Mouse (Mus musculus) layer of hippocampus, adult 9-11 months (tissue): ENCODE measurements at regions not wholly inside any gene's neighbourhood (a gene's known extent, or its start where the extent isn't known, plus 50 kb on each side); places are given as distances from the start of the nearest gene placed in this dataset.

ENCODE experiments used
- DNase-seq: peaks from one replicate; pipeline ENCODE4 v3.0.0; 2022

DNA sequence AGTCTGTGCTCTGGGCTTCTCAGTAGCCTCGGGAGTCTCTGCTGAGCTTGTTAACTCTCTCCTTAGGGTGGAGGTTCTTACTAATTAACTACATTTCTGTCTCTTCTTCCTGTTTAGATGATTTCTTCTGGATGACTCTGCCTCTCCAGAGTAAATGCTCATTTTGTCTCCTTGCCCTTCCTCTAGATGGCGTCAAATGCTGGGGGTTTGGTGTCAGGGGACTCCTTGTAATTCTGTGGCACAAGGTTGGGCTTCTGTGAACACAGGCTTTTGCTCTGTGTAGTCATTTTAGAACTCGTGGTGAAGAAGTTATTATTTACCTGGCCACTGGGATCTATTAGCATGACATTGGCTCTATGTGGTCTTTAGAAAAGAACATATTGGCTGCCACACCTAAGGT lies 298.4 kb downstream of the Ndfip2 start:
- DNase-seq: no peak

DNA sequence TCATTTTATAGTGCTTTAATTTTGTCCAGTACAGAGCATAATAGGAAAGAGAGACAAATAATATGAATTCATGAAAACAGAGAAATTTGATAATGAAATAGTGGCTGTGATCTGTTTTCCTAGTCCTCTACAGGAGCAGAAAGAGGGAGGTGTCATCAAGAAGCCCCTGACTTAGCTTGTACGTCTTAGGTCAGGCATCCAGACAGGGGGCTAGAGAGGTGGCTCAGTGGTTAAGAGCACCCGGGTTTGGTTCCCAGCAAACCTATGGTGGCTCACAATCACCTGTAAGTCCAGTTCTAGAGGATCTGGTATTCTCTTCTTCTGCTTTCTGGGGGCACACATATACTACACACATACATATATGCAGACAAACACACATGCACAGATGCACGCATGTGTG lies 285.7 kb downstream of the Ndfip2 start:
- DNase-seq: no peak

DNA sequence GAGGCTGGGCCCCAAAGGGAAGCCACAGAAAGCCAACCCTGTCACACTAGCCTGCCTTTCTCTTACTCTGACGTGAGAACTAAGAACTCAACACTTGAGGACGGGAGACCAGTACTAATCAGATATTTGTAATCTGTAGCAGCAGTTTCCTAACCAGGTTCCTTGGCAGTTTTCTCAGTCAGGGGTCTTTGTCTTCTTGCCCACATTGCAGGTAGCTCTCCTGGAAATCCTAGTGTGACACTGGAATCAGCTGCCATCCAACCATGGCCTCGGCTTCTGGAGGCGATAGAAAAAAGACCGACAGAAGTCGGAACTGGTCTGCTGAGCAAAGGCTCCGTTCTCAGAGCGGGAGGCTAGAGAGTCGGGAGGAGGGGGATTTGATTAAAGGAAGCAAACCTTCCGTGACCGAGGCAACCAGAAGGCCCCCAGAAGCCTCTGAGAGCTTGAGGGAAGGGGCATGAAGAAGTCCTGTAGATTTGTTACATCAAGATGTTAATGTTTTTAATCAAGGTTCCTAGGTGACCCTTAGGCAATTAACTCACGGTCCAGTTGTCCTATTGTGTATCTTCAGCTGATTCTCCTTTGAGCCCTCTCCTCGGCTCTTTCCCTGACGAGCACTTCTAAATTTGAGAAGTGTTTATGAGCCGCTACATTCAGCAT lies 284.2 kb downstream of the Ndfip2 start:
- DNase-seq: no peak

DNA sequence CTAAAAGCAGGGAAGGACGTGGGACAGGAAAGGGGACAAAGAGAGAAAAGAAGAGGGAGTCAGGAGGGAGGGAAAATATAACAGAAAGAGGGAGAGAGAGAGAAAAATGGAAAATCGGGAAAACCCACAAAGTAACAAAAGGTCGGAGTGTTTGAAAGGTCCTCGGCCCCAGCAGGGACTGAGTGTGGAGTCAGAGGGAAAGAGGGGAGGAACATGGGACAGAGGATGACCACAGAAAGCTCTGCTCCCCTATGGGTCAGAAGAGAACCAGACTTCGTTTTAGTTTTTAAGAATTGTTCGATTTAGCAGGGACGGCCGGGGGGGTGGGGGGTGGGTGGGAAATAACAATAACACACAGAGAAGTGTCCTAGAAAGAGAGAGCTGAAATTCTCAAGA lies 283.7 kb downstream of the Ndfip2 start:
- DNase-seq: no peak

DNA sequence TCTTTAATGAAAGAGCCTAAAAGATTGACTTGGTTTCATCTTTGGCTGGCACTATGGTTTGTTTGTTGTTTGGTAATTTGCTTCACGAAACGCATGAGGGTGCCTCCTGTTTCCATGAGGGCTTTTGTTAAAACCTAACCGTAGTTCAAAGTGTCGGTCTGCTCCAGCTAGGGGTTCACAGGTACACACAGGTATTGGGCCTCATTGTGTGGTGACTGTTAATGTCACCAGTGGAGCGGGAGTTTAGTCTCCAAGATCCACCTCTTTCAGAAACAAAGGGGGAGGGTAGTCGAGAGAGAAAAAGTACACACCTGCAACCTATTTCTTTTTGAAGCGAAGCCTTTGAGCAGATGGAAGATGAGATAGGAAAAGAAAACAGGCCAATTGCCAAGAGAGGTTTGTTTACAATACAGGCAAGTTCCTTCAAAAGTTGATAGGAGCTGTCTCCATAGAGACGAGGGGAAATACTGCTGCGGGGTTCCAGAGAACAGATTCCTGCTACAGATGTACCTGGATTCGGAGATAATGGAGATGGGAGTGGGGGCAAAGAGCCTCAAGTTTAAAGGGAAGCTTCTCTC lies 273.9 kb downstream of the Ndfip2 start:
- DNase-seq: no peak

DNA sequence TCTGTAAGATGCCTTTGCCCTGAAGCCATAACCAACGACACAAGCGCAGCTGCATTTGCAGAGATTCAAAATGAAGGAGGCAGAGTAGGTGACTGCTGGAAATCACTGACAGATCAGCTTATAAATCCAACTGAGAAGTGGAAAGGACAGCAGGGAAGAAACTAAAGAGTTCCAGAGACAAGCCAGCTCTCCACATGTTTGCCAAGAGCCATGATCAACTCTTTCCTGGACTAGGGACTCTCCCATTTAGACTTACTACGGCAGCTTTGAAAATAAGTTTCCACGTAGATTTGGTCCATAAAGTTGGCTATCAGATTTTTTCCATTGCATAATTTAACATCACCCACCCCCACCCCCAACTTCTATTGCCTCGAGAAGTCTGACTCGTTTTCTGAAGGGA lies 269.7 kb downstream of the Ndfip2 start:
- no peak for DNase-seq

DNA sequence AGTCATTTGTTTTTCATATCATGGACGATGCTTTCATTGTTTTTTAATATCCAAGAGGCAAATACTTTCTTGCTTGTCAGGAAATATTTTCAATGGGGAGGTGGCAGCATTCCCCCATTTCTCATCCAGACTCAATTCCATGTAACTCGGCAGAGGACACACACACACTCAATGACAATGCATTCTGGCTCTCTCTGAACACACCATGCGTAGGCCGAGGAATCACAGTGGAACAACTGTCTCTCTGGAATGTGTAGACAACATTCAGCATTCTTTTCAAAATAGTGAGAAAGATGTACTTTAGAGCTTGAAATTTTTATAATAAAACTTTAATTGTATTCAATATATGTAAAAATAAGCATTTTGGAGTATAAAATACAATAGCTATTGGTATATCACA lies 265.5 kb downstream of the Ndfip2 start:
- peak; percentile 14 for DNase-seq

DNA sequence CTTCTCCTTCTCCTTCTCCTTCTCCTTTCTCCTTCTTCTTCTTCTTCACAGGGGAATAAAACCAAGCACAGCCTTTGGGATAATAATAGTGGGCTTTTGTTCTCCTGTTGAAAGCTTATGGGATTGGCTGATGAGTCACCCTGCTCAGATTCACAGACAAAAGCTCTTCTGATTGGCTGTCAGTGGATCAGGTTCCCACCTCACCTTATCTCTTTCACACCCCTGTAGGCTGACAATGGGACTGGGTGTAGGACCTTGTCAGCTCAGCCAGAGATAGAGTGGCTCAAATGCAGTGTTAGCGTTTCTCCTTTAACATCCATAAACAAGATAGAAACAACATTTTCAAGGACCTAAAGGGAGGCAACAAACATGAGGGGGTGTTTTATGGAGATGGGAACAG lies 263.9 kb downstream of the Ndfip2 start:
- no peak for DNase-seq

DNA sequence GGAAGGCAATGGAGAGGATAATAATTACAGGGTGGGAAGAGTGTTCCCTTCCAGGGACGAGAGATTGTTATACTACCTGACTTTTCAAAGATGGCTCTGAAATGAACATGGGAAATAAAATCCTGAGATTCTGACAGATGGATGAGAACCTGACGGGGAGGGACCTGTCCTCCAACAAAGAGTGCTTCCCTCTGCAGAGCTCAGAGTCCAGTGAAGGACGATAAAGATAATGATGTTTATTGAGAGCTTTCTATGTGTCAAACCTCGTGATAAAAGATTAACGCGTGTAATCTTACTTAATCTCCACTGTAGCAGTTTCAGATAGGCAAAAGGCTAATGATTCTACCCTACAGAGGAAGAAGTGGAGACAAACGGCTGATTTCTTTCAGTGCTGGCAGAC lies 260.3 kb downstream of the Ndfip2 start:
- DNase-seq: no peak

DNA sequence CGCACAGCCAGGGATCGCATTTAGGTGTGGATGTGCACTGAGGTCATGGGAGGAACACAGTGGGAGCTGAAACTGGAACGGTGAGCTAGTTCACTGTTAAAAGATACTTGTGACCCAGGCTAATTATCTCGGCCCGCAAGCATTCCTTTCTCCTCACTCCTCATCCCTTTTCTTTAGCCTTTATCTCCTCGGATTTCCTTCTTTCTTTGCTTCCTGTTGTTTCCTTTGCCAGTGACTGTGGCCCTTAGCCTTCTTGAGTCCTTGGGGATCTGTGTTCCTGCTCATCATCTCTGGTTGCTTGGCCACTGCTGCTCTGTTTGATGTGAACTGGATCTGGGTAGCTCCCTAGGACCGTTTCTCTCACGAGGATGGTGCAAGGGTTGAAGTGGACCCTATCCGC lies 256.0 kb downstream of the Ndfip2 start:
- no peak for DNase-seq

DNA sequence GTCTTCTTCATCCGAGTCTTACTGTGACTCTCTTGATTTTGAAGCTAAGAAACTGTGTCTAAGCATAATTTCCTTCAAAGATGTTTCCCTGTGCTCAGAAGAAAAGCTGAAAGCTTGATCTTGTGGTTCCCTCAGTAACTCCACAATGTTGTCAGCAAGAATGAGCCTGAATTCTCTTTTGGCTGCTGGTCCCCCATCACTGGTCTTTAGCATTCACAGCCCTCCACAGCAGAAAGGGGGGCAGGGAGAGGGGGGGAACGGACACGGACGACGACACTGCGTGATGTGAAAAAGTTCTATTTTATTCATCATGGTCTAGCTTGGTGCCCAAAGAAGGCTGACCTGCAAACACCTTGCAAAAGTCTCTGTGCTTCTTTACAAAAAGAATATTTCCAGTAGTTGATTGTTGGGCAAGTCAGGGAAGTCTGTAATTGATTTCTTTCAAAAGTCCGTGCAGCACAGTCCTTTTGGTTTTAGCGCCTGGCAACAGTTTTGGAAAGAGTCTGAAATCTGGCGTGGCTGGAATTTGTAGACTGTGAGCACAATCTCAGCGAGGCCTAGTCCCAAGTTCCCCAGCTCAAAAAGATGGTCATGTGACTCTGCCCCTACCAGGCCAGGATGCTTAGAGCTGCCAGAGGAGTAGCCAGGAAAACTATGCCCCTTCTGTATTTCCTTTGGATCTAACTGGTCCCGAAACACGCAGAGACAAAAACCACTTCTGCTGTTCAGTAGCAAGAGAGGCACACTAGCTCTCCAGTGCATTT lies 254.7 kb downstream of the Ndfip2 start:
- DNase-seq: peak; percentile 49

DNA sequence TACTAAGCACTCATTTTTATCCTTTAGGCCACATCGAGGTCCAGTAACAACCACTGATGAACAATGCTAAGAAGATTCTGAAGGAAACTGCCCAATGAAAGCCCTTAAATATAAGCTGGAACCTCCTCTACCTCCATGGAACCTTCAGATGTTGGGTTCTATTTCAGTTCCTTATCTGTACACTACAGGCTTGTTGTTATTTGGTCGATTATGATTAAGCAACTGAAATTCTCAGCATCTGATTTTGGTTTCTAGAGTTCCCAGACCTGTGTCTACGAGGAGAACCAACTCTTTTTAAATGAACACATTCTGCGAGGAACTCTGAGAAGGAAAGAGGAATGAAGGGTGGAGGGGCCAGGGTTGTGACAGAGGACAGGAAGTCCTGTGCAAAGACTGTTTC lies 253.5 kb downstream of the Ndfip2 start:
- DNase-seq: no peak

DNA sequence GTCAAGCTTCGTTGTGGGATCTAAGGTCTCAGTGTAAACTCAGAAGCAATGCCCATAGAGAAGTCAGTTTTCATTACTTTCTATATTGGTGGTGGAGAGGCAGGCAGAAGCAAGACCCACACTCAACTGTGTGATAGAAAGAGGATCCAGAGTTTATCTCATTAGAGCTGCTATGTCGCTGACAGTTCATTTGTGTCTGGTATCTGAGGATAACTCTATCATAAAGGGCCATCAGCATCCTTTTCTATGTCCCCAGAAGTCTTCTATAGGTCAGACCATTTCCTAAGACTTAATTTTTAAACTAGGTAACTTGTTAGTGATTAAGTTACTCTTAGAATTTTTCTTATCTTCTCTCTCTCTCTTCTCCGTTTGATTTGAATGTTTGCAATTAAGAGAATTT lies 252.8 kb downstream of the Ndfip2 start:
- DNase-seq: no peak

DNA sequence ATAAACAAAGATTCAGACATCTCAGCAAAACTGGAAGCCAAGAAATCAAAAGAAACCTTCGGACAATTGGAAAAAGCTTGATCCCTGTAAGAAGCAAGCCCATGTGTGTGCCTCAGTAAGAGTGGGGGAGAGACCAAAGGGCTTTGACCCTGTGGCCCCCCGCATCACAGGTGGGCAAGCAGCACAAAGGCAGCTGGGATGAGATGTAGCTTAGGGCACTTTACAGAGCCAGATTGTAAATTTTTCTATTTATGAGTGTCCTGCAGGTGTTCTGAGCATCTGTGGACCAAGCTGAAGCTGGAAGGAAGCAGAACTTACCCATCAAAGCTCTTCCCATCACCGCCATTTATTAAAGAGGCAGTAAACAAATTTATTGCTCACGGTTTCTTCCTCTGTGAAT lies 246.9 kb downstream of the Ndfip2 start:
- no peak for DNase-seq

DNA sequence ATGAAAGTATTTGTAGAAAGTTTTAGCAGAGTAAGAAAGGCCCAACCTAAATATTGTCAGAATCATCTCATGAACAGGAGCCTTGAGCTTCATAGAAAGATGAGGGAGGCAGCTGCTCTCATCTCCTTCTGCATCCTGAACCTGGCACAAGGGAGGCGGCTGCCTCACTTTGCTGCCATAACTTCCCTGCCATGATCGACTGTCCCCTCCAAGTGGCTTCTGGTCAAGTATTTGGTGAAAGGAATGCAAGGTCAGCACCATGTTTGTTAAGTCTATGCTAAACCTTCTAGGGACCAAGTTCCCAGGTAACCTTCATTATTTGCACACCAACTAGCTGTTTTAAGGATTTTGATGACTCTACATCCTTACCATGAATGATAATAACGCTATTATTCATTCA lies 246.0 kb downstream of the Ndfip2 start:
- DNase-seq: no peak

DNA sequence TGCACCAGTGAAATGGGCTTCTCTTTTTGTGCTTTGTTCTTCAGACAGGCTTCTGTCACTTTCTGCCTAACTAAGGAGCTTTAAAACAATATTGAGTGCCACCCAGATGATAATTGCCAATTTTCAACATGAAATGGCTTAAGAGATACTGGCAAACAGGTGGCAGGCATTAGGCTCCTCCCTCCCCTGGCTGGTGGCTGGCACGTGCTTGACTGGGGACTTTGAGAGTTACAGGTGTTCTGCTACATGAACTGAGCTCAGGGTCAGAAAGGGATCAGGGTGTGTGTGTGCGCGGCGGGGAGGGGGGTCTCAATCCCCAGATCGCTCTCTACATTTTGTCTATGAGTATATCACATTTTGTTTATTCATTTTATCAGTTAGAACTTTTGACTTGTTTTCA lies 245.4 kb downstream of the Ndfip2 start:
- DNase-seq: no peak

DNA sequence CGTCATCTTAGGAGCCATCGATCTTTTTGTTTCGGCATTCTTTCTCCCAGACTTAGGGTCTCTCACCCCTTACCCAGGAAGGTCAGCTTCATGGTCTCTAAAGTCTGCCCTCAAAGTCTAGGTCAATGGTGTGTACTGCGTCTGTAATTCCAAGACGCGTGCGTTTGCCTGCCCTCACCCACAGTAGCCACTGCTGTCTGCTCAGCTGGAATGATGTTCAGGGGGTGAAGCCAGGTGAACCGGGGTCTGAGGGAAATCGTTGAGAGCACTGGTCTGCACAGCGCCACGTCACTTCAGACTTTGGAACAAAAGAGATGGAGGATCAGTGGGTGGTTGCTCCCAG lies 244.2 kb downstream of the Ndfip2 start:
- DNase-seq: no peak

DNA sequence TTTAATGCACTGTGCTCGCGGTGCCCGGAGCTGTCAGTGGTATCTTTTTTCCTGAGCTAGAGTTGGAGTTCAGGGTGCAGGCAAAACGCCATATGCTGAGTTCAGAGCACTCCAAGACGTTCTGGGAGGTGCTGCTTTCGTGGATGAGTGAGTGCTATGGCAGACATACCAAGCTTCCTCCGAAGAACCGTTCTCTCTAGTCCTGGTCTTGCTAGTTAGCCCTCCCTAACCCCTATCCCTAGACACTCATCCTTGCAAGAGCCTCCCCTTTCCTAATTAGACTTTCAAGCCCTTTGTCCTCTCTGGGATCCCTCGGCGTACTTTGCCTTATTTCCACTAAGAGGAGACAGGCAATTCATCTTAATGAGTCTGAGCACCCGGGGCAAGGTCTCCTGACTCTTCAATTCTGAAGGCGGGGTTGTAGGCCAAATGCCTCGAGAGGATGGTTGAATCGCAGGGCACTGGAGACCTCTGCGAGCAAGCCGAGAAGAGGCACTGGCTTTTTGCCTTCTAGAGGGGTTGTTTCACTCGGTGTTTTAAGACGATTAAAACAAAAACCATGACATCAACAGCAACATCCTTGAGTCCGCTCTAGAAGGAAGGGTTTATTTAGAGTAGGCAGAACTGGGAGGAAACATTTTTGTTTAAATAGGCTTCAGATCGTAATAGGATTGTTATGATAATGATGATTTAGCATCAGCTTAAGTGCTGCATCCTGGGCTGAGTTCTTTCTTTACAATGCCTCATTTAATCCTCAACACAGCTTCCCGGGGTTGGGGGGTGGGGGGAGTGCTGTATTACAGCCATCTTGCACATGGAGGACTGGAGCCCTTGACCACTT lies 243.6 kb downstream of the Ndfip2 start:
- no peak for DNase-seq

DNA sequence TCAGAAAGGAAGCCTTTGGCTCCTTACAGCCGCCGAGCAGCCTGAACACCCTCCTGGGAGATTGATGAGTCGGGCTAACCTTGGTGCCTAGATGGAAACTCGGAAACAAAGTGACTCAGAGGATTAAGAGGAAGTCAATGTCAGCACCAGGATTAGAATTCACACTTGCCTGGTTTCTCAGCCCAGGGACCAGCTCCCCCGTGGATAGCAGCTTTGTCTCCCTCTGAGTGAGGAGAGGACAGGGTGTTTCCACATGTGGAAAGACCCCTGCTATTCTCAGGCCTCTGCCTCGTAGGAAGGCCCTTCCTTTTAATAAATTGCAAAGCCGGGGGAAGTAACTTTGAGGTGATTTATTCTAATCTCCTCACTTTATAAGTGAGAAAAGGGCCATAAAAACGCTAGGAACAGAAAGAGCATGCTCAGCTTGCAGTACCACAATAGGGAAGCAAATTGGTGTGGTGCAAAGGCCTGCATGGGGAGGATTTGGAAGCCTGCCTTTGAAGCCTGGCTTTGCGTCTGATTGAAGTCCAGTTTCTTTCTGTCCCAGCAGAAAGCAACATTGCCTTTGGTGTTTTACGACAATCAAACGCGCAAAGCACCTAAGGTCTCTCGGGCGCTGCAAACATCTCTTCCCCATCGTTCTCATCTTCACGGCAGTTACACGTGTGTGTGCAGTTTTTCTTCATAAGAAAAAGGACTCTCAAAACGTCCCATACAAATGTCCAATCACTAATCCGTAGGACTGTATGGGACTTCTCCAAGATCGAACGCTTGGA lies 242.8 kb downstream of the Ndfip2 start:
- no peak for DNase-seq

DNA sequence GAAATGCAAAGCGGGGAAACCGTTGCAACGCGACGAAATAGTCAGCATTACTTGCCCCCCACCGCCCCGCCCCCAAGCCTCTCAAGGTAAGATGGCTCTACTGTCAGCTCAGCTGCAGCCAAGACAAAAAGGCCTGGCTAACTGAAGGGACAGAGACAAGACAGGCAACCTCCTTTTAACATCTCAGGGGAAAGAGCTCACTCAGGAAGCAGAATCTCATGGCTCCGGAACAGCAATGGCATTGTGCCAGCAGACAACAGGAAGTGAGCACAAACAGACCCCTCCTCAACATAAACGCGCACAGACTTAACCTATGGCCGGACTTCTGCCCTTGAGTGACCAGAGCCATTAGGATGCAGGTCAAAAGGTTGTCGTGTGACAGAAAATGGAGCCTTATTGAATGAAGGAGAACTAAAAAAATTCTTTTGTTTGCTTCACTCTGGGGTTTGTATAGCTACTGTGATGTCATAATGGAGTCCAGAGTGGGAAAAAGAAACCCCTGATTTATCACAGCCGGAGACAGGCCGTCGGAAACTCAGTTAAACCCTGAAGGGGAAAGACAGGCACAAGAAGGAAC lies 241.0 kb downstream of the Ndfip2 start:
- DNase-seq: no peak

DNA sequence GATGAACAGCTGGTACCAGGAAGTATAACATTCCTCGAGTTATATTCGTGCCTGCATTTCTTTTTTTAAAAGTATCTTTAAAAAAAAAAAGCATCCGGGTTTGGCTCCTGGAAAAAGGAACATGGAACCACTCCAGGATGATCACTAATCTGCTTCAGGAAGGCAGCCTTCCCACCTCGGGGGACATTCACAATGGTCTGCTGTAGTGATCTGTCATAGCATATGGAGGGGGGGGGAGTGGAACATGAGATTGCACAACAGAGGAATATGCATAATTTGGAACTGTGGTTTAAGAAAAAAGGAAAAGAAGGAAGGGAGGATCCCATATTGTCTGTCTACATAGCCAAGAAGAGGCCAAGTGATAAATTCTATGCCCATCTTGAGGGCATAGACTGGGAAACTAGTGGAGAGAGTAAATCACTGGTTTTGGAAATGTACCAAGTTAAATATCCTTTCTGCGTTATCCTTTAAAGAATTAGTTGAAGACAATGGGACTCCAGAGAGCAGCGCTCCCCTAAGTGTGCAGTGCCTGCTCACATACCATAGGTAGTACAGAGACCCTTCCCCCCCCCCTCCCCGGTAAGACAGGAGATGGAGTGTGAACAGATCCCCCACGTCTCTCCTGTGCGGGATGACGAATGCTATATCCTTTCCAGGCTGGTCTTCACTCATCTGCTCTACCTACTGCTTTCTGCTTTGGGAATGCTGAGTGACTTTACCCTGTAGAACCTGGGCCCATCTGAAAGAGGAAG lies 240.0 kb downstream of the Ndfip2 start:
- peak; percentile 38 for DNase-seq

DNA sequence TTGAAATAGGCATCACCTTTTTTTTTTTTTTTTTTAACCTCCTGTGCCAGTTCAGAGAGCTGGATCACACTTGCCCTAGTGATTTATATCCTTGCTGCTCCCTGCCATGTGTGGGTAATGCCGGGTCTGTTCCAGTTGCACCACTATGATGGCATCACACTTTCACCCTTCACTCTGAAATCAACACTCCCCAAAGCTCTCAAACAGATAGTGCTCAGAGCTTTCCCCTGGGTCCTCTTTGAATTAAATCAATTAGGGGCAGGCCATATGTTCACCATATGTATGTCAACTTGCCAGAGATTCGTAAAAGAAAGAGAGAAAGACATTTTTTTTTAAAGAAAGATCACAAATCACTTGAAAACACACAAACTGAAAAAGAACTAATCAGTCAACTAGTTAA lies 236.8 kb downstream of the Ndfip2 start:
- DNase-seq: no peak
